Mouse (Mus musculus) inflammation-experienced regulatory T-cells, adult 6 months (primary cell): Measurements from ENCODE around the gene Serpinb6c. TPM values are rescaled to one million over a fixed set of nuclear protein-coding genes. Genes with fewer than 3 reads are reported as not detected.
"Not testable (repeated sequence)": the region's sequence is repeated elsewhere in the genome, so short reads cannot be mapped to it uniquely, and the experiment has no call there.

Experiments
- ATAC-seq: one replicate; pipeline ENCODE4 v1.8.0; 2017
- polyA plus RNA-seq, 3 experiments: library from polyadenylated mRNA; unstranded; fragments of 100-300 nt; shearing (Covaris generic); gene quantifications; one replicate each; pipeline ENCODE4 v1.2.1; 2017

Serpinb6c gene
- polyA plus RNA-seq = not detected

GRCm38 (mm10) chr13:33905176-33905954 lies at the start of gene Serpinb6c:
Gene Serpinb6c (minus strand): TSS chr13:33905708.
- no peak for ATAC-seq

- ATAC-seq = no peak
Measured at GRCm38 (mm10) chr13:33952947-33953346, 47.4 kb upstream of the Serpinb6c start.

- ATAC-seq = no peak
Measured at GRCm38 (mm10) chr13:33952075-33952449, 46.6 kb upstream of the Serpinb6c start.

GRCm38 (mm10) chr13:33951308-33952074 lies 46.0 kb upstream of the Serpinb6c start:
- ATAC-seq = no peak

- no peak for ATAC-seq
Measured at GRCm38 (mm10) chr13:33942212-33942779, 36.8 kb upstream of the Serpinb6c start.

- ATAC-seq = no peak
Measured at GRCm38 (mm10) chr13:33941288-33941808, 35.8 kb upstream of the Serpinb6c start.

- ATAC-seq = not testable (repeated sequence)
Measured at GRCm38 (mm10) chr13:33937587-33937986, 32.1 kb upstream of the Serpinb6c start.

- ATAC-seq = no peak
Measured at GRCm38 (mm10) chr13:33937151-33937550, 31.6 kb upstream of the Serpinb6c start.

GRCm38 (mm10) chr13:33935465-33936181 lies 30.1 kb upstream of the Serpinb6c start:
- ATAC-seq = peak; percentile 60

GRCm38 (mm10) chr13:33934743-33935142 lies 29.2 kb upstream of the Serpinb6c start:
- no peak for ATAC-seq

- ATAC-seq = no peak
Measured at GRCm38 (mm10) chr13:33930912-33931311, 25.4 kb upstream of the Serpinb6c start.

- ATAC-seq = no peak
Measured at GRCm38 (mm10) chr13:33930281-33930680, 24.8 kb upstream of the Serpinb6c start.

GRCm38 (mm10) chr13:33921699-33922098 lies 16.2 kb upstream of the Serpinb6c start:
- no peak for ATAC-seq

GRCm38 (mm10) chr13:33921041-33921440 lies 15.5 kb upstream of the Serpinb6c start:
- ATAC-seq = no peak

GRCm38 (mm10) chr13:33906821-33907220 lies 1.3 kb upstream of the Serpinb6c start:
- ATAC-seq = no peak

- ATAC-seq = no peak
Measured at GRCm38 (mm10) chr13:33903290-33903689, 2.2 kb downstream of the Serpinb6c start.

- ATAC-seq = no peak
Measured at GRCm38 (mm10) chr13:33894207-33894606, 11.3 kb downstream of the Serpinb6c start.

- ATAC-seq = no peak
Measured at GRCm38 (mm10) chr13:33843308-33843707, 62.2 kb downstream of the Serpinb6c start, which contains the start of gene Serpinb6e. Gene Serpinb6e (minus strand): TSS chr13:33843408.

- no peak for ATAC-seq
Measured at GRCm38 (mm10) chr13:33830751-33831150, 74.8 kb downstream of the Serpinb6c start.
